Mouse (Mus musculus) C2C12 (cell line): ENCODE data around the gene Alpk1. TPM values are rescaled to one million over a fixed set of nuclear protein-coding genes. Genes with fewer than 3 reads are reported as not detected.

ENCODE experiments used
- H3K27me3 ChIP-seq: one replicate; pipeline ENCODE4 v1.6.1; 2011; ENCODE audit not compliant: control insufficient read depth, insufficient read depth, insufficient read length
- H3K36me3 ChIP-seq: one replicate; pipeline ENCODE4 v1.6.1; 2011; ENCODE audit not compliant: control insufficient read depth, insufficient read depth
- H3K4me3 ChIP-seq: one replicate; pipeline ENCODE4 v1.5.1; 2011; ENCODE audit warnings: mild to moderate bottlenecking, control low read depth; ENCODE audit not compliant: poor library complexity, insufficient read depth, severe bottlenecking
- H3K79me2 ChIP-seq: one replicate; pipeline ENCODE4 v1.6.1; 2011; ENCODE audit not compliant: control insufficient read depth, insufficient read depth
- H3K79me3 ChIP-seq: one replicate; pipeline ENCODE4 v1.6.1; 2011; ENCODE audit warnings: low read depth, control low read depth
- H3ac ChIP-seq: one replicate; pipeline ENCODE3; 2011; ENCODE audit warnings: low read depth; ENCODE audit not compliant: control insufficient read depth, insufficient read length
- CEBPB ChIP-seq: IDR thresholded peaks from one replicate; pipeline ENCODE4 v1.6.1; 2011; ENCODE audit warnings: low read depth, mild to moderate bottlenecking, control low read depth, moderate library complexity
- CTCF ChIP-seq: IDR thresholded peaks from one replicate; pipeline ENCODE4 v1.5.1; 2011; ENCODE audit not compliant: control insufficient read depth, insufficient read depth, insufficient read length
- FOSL1 ChIP-seq: IDR thresholded peaks from one replicate; pipeline ENCODE4 v1.8.0; 2011; ENCODE audit warnings: mild to moderate bottlenecking, low read length; ENCODE audit not compliant: poor library complexity, insufficient read depth, severe bottlenecking
- MAX ChIP-seq: IDR thresholded peaks from one replicate; pipeline ENCODE4 v1.6.1; 2011; ENCODE audit warnings: mild to moderate bottlenecking, control low read depth
- MYOD1 ChIP-seq: IDR thresholded peaks from one replicate; pipeline ENCODE4 v1.6.1; 2011; ENCODE audit warnings: low read depth; ENCODE audit not compliant: control insufficient read depth, insufficient read length
- MYOG ChIP-seq: IDR thresholded peaks from one replicate; pipeline ENCODE4 v1.6.1; 2011; ENCODE audit not compliant: control insufficient read depth, insufficient read length; ENCODE audit errors: extremely low read depth
- USF1 ChIP-seq: IDR thresholded peaks from one replicate; pipeline ENCODE4 v1.6.1; 2011; ENCODE audit warnings: low read depth, mild to moderate bottlenecking, control low read depth, moderate library complexity
- long read RNA-seq, 2 experiments: library from polyadenylated mRNA; unstranded; transcript quantifications; one replicate each; pipeline ENCODE4 v2.0.0; 2019 to 2020
- polyA plus RNA-seq: library from polyadenylated mRNA; unstranded; fragments of >200 nt; fragmentation: generic; extraction: Trizol; gene quantifications from one replicate; pipeline ENCODE4 v1.2.1, GENCODE M21; 2012; ENCODE audit warnings: missing spikeins

Gene Alpk1
- 0.60 TPM for polyA plus RNA-seq
- long read RNA-seq, experiment 1, partial matches to known transcripts: 1 of 1 reads
- long read RNA-seq, experiment 1, other reads (novel, unspliced or antisense): 0 of 1 reads
- long read RNA-seq, experiment 2, partial matches to known transcripts: 0 of 7 reads
- long read RNA-seq, experiment 2, other reads (novel, unspliced or antisense): 6 of 7 reads

DNA sequence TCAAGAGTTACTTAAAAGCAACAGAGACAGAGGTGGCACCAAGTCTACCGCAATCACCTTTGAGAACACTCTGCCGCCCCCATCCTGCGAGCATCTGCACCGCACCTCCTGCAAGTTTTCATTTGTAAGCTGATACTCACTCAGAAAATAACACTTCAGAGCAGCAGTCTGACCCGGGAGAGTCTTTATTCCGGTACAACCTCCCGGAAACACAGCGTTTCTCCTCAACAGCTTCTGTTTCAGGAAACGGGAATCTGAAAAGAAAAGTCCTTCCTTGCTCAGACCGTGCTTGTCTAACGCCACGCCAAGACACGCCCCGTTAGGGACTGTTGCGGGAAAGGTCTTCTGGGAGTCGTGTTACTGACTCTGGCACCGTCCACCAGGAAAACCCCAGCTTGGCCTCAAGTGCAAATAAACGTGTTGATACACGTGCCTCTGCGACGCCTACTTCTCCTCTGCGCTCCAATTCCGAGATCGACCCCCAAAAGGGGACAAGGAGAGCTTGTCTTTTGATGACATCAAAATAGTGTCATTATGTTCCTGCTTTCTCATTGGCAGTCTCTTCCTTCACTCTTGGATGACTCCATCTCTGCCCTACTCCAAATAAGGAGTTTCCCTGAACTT, at the start of gene Alpk1:
TSS of gene Alpk1 (minus strand) at position 507 of the 624 bp plus-strand sequence.
- no peaks in the 10 kb centered on the region for H3K36me3 ChIP-seq
- H3K79me3 ChIP-seq: no peaks in the 10 kb centered on the region
- H3K79me2 ChIP-seq: no peaks in the 10 kb centered on the region
- H3K4me3 ChIP-seq: peak within 1 kb of the TSS; percentile 30
- H3ac ChIP-seq: peak within 1 kb of the TSS; percentile 47
- TF ChIP-seq MAX (no peak), CEBPB (no peak)
- H3K27me3 ChIP-seq: no peaks in the 10 kb centered on the region

DNA sequence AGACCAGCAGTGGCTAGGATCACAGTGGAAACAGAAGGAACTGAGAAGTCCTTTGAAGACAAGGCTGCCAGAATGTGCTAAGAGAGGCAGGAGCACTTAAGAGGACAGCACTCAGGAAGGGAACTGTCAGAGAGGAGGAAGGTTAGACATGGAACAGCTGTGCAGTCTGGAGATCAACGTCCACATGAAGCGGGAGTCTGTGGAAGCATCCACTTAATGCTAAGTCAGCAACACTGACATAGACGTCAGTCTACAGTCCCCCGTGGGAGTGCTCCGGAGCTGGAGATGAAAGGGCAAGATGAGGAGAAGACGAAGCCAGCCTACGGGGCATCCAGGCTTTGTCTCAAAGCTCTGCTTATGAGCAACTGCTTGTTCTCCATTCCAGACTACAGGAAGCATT, 46.8 kb upstream of the Alpk1 start:
- H3K36me3 ChIP-seq: peaks cover 5% of the 10 kb centered on the region
- no peaks in the 10 kb centered on the region for H3K27me3 ChIP-seq
- no peak overlapping the region for H3ac ChIP-seq
- H3K79me2 ChIP-seq: peaks cover 76% of the 10 kb centered on the region
- no peak overlapping the region for H3K4me3 ChIP-seq
- H3K79me3 ChIP-seq: peaks cover 38% of the 10 kb centered on the region
- TF ChIP-seq FOSL1 (no peak), USF1 (no peak), CEBPB (no peak), MAX (no peak), MYOD1 (no peak), MYOG (no peak), CTCF (no peak)

DNA sequence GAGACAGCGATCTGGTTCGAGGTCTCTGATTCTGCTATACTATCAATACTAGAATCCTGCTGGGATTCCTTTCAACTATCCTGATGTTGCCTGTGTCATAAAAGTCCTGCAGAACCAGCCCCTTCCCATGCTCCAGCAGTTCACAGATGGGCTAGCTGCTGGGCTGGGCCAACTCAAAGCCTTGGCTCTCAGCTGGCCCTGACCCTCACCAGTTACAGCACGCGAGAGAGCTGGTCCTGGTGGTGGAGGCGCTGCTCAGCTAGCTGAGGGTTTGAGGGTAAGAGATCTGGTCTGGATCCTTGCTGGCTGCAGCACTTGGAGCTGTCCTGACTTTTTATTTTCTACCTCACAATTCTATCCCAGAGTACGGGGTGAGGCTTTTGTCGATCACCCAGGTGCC, 46.2 kb upstream of the Alpk1 start:
- H3K4me3 ChIP-seq: no peak overlapping the region

DNA sequence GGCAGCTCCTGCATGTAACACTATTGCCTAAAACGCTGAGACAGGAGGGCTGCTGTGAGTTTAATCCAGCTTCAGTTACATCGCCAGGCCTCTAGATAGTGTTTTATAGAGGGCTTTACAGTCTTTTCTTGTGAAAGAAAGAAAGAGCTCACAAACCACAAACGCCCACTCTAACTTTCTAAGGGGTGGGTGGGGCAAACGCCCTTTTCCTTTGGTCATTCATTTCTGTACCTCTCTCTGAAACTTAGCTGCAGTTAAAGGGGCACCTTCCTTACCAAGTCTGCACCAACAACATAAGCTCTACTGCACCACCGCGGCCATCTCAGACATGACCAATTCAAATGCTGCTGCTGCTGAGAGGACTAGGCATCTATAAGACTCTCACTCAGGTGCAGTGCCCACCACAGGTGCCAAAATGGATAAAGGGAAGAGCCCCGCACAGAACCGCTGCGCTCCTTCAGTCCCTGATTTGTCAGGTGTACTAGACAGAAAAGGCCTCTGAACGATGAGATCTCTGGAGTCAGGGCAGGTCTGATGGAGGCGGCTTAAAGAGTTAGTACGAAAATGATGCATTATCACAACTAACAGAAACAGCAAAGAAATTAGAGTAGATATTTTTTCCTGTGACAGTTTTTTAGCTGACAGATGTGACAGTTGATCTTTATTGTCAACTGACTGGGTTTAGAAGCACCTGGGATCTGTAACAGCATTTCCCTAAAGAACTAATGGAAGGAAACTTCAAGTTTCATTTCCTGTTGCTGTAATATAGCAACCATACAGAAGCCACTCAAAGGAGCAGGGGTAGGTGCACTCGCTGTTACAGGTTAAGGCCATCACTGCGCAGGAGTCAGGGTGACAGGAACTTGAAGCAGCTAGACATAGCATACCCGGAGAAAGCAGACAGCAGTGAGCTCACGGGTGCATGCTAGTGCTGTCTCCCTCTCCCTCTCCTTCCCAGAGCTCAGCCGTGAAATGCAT, 43.8 kb upstream of the Alpk1 start:
- Histone ChIP-seq H3K79me2 (peaks cover 46% of the 10 kb centered on the region), H3K27me3 (no peaks in the 10 kb centered on the region), H3K4me3 (no peak overlapping the region), H3K36me3 (peaks cover 14% of the 10 kb centered on the region), H3ac (no peak overlapping the region), H3K79me3 (peaks cover 20% of the 10 kb centered on the region)
- TF ChIP-seq CEBPB (no peak), CTCF (no peak), USF1 (no peak), FOSL1 (no peak), MYOG (no peak), MYOD1 (no peak)

More for the DNA sequence above, 46.2 kb upstream of the Alpk1 start:
- peaks cover 69% of the 10 kb centered on the region for H3K79me2 ChIP-seq
- TF ChIP-seq USF1 (no peak), MYOD1 (no peak), FOSL1 (no peak), MYOG (no peak), CTCF (no peak), CEBPB (no peak), MAX (no peak)
- no peaks in the 10 kb centered on the region for H3K27me3 ChIP-seq
- peaks cover 34% of the 10 kb centered on the region for H3K79me3 ChIP-seq
- no peak overlapping the region for H3ac ChIP-seq
- peaks cover 5% of the 10 kb centered on the region for H3K36me3 ChIP-seq

DNA sequence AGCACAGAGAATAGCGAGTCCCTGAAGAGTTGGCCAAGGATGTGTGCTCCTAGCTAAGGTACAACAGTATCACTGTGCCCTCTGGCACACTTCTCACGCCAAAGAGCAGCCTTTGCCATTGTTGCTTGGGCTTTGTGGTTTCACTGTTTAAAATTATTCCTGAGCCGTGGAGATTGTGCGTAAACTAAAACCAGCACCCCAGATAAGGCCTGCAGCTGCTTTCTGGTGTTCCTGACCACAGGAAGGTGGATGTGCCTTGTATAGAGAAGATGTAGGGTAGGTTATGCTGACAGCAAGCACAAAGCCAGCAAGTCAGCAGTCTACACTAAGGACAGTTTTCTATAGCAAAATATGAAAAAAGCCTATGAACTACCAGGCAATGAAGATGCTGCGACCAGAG, 40.9 kb upstream of the Alpk1 start:
- peaks cover 14% of the 10 kb centered on the region for H3K36me3 ChIP-seq
- H3ac ChIP-seq: no peak overlapping the region
- no peak overlapping the region for H3K4me3 ChIP-seq
- H3K79me3 ChIP-seq: peaks cover 7% of the 10 kb centered on the region
- H3K27me3 ChIP-seq: no peaks in the 10 kb centered on the region
- TF ChIP-seq MYOG (no peak), CEBPB (no peak), CTCF (no peak), MYOD1 (no peak), USF1 (no peak), MAX (no peak), FOSL1 (no peak)
- peaks cover 24% of the 10 kb centered on the region for H3K79me2 ChIP-seq
